Mouse (Mus musculus): ENCODE results near the gene Rsph1.

DNA sequence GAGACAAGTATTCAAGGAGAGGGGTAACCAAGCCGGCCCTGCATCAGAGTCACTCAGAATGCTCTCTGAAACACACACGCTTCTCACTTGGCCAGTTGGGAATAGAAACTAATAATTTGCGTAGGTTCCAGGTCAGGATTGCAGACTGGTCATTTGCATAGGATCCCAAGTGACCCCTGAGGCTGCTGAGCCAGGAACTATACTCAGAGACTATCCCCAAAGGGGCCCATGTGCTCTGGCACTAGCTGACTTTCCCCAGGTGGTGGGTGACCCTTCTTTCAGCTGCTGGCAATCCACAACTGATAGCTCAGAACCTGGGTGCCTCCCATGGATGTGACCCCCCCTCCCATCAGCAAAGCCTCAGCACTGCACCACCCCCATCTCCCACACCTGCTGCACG lies 18.0 kb downstream of the Rsph1 start:
- TF ChIP-seq USF1 (IDR thresholded peaks at IDR 0.05; ENCODE audit: low read depth) (no peak), POLR2A (IDR thresholded peaks at IDR 0.05; ENCODE audit: insufficient read length, low read depth) (no peak), MAX (IDR thresholded peaks at IDR 0.05; ENCODE audit: low read depth) (no peak), MYOD1 (IDR thresholded peaks at IDR 0.05; ENCODE audit: control insufficient read depth in 1 of 3, insufficient read length in 2 of 3, low read depth in 2 of 3) (no peak), POLR2AphosphoS2 (IDR thresholded peaks at IDR 0.05; ENCODE audit: insufficient read length, low read depth) (no peak), E2F4 (IDR thresholded peaks at IDR 0.05; ENCODE audit: insufficient read depth) (no peak)
